Mouse (Mus musculus): ENCODE measurements around the gene Acan. TPM values are rescaled to one million over a fixed set of nuclear protein-coding genes. Genes with fewer than 3 reads are reported as not detected.

Gene Acan
- total RNA-seq (2017): not detected in 2 replicates

- no peak for ATAC-seq (ENCODE audit: extremely low read depth, insufficient number of reproducible peaks, low FRiP score, poor library complexity, severe bottlenecking)
These were observed at the start of gene Acan for GRCm38 (mm10) chr7:79053383-79053889. Gene Acan (plus strand): TSS chr7:79053483.

GRCm38 (mm10) chr7:79021293-79021905 is 31.9 kb upstream of the Acan start:
- no peak for ATAC-seq (ENCODE audit: extremely low read depth, insufficient number of reproducible peaks, low FRiP score, poor library complexity, severe bottlenecking)

- ATAC-seq (ENCODE audit: extremely low read depth, insufficient number of reproducible peaks, low FRiP score, poor library complexity, severe bottlenecking): no peak
These were observed 24.1 kb upstream of the Acan start for GRCm38 (mm10) chr7:79029138-79029537.

- ATAC-seq (ENCODE audit: extremely low read depth, insufficient number of reproducible peaks, low FRiP score, poor library complexity, severe bottlenecking): no peak
These were observed 19.5 kb upstream of the Acan start for GRCm38 (mm10) chr7:79033745-79034144.

GRCm38 (mm10) chr7:79034521-79034920 is 18.8 kb upstream of the Acan start:
- ATAC-seq (ENCODE audit: extremely low read depth, insufficient number of reproducible peaks, low FRiP score, poor library complexity, severe bottlenecking): no peak

- ATAC-seq (ENCODE audit: extremely low read depth, insufficient number of reproducible peaks, low FRiP score, poor library complexity, severe bottlenecking): no peak
These were observed 1.2 kb upstream of the Acan start for GRCm38 (mm10) chr7:79052081-79052480.

- no peak for ATAC-seq (ENCODE audit: extremely low read depth, insufficient number of reproducible peaks, low FRiP score, poor library complexity, severe bottlenecking)
These were observed 531 bp upstream of the Acan start for GRCm38 (mm10) chr7:79052521-79053382.

GRCm38 (mm10) chr7:79054111-79054510 is 828 bp downstream of the Acan start:
- no peak for ATAC-seq (ENCODE audit: extremely low read depth, insufficient number of reproducible peaks, low FRiP score, poor library complexity, severe bottlenecking)

- no peak for ATAC-seq (ENCODE audit: extremely low read depth, insufficient number of reproducible peaks, low FRiP score, poor library complexity, severe bottlenecking)
These were observed 5.3 kb downstream of the Acan start for GRCm38 (mm10) chr7:79058546-79058945.

GRCm38 (mm10) chr7:79067466-79067865 is 14.2 kb downstream of the Acan start:
- no peak for ATAC-seq (ENCODE audit: extremely low read depth, insufficient number of reproducible peaks, low FRiP score, poor library complexity, severe bottlenecking)

GRCm38 (mm10) chr7:79068231-79068630 is 14.9 kb downstream of the Acan start:
- ATAC-seq (ENCODE audit: extremely low read depth, insufficient number of reproducible peaks, low FRiP score, poor library complexity, severe bottlenecking): no peak

GRCm38 (mm10) chr7:79079212-79079611 is 25.9 kb downstream of the Acan start:
- no peak for ATAC-seq (ENCODE audit: extremely low read depth, insufficient number of reproducible peaks, low FRiP score, poor library complexity, severe bottlenecking)

GRCm38 (mm10) chr7:79080572-79081399 is 27.5 kb downstream of the Acan start:
- peak; percentile 13; the same call in 1 of the 2 replicates for ATAC-seq (ENCODE audit: extremely low read depth, insufficient number of reproducible peaks, low FRiP score, poor library complexity, severe bottlenecking)

GRCm38 (mm10) chr7:79089111-79089510 is 35.8 kb downstream of the Acan start:
- no peak for ATAC-seq (ENCODE audit: extremely low read depth, insufficient number of reproducible peaks, low FRiP score, poor library complexity, severe bottlenecking)

GRCm38 (mm10) chr7:79096492-79096891 is 43.2 kb downstream of the Acan start:
- no peak for ATAC-seq (ENCODE audit: extremely low read depth, insufficient number of reproducible peaks, low FRiP score, poor library complexity, severe bottlenecking)

- no peak for ATAC-seq (ENCODE audit: extremely low read depth, insufficient number of reproducible peaks, low FRiP score, poor library complexity, severe bottlenecking)
These were observed 60.6 kb downstream of the Acan start for GRCm38 (mm10) chr7:79113848-79114247.

GRCm38 (mm10) chr7:79123465-79123864 is 70.2 kb downstream of the Acan start:
- no peak for ATAC-seq (ENCODE audit: extremely low read depth, insufficient number of reproducible peaks, low FRiP score, poor library complexity, severe bottlenecking)

GRCm38 (mm10) chr7:79129883-79130282 is 76.6 kb downstream of the Acan start:
- no peak for ATAC-seq (ENCODE audit: extremely low read depth, insufficient number of reproducible peaks, low FRiP score, poor library complexity, severe bottlenecking)

GRCm38 (mm10) chr7:79130385-79130784 is 77.1 kb downstream of the Acan start:
- ATAC-seq (ENCODE audit: extremely low read depth, insufficient number of reproducible peaks, low FRiP score, poor library complexity, severe bottlenecking): no peak
